Mouse (Mus musculus) erythroid progenitor cell, adult 5-6 weeks (primary cell): ENCODE results near the gene Mxra7. TPM values are rescaled to one million over a fixed set of nuclear protein-coding genes. Genes with fewer than 3 reads are reported as not detected.
A peak's percentile ranks its signal among the peaks of the same experiment; 100 is the strongest.
"Not testable (repeated sequence)": the region's sequence is repeated elsewhere in the genome, so short reads cannot be mapped to it uniquely, and the experiment has no call there.

ENCODE experiments used
- ATAC-seq: replicated peaks from 2 replicates; pipeline ENCODE4 v1.8.0; 2016; ENCODE audit warnings: moderate number of reproducible peaks, mild to moderate bottlenecking, moderate TSS enrichment, inconsistent platforms; ENCODE audit not compliant: poor library complexity, low FRiP score, severe bottlenecking
- total RNA-seq, 2 experiments: library from RNA; stranded (forward) in 1 of 2; stranded (reverse) in 1 of 2; fragments of 150-400 nt in 1 of 2; fragments of 186-747, 209-891 nt in 1 of 2; gene quantifications; 2 replicates each; pipeline versions ENCODE4 v1.2.3 to v1.2.4; 2015 to 2017; ENCODE audit warnings: low replicate concordance in 2 of 2

Mxra7 gene
- total RNA-seq (2015; ENCODE audit: low replicate concordance) (not detected in 2 replicates), total RNA-seq (2017; ENCODE audit: low replicate concordance) (0.13 TPM in 1 of 2 replicates, not detected in the other)

- ATAC-seq = no peak
Measured at GRCm38 (mm10) chr11:116827534-116828165, at the start of gene Mxra7. Mxra7 (minus strand) TSS chr11:116828046.

GRCm38 (mm10) chr11:116873987-116874386 is 46.1 kb upstream of the Mxra7 start:
- ATAC-seq = no peak

DNA sequence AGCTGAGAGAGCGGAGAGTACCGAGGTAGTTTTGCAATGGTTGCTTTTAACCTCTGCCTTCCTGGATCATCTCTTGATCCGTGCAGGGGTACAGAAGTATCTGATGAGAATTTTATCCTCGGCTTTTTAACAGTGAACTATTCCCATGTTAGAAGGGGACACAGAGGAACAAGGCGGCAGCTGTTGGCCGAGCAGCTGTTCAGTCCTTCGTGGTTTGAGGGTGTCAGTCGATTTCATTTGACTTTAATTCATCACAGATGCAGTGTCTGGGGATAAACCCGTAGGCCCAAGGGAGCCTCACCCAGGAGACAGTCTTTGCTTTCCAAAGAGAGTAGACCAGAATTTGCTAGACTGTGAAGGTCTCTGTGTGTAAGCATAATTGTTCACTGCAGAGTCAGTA is 43.7 kb upstream of the Mxra7 start:
- no peak for ATAC-seq

GRCm38 (mm10) chr11:116869641-116870040 is 41.8 kb upstream of the Mxra7 start:
- ATAC-seq = no peak

- no peak for ATAC-seq
Measured at GRCm38 (mm10) chr11:116869223-116869622, 41.4 kb upstream of the Mxra7 start.

DNA sequence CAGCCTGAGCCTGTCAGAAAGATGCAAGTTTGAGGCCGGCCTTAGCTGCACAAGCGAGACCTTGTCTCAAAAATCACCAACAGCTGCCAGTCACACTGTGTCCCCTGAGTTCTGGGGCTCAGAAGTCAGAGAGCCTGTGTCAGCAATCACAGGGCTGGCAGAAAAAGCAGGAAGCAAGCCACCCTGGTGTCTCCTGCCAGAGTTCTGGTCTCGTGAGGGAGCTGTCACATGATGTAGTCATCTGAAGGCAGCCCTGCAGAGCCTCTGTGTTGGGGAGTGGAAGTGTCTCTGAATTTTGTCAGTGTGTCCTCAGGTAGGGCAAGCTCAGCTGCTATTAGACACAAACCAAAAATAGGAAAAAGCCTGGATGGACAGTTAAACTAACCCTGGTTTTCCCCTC is 40.3 kb upstream of the Mxra7 start:
- ATAC-seq = no peak

DNA sequence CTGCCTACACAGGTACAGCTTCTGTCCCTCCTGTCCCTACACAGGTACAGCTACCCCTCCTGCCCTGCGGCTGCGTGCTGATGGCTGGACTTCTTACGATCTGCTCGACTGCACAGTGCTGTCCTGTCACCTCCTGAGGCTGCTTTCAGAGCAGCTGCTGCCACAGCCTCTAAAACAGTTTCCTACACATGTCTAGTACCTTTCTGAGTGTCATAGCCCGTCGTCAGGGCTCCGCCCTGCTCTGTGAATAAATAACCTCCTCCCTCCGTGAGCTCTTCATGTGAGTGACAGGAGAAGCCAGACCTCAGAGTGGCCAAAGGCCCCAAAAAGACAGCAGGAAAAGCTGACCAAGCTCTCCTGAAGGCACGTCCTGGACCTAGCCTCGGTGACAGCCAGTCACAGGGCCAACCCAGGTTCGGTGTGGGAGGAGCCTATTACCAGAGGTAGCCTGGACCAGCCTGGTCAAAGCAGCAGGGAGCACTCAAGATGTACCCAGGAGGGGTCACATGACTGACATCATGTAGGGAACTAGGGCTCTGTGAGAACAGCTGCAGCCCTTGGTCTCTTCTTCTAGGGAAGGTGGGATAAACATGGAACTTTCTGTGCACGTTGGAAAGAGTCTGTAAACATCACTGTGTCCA is 38.2 kb upstream of the Mxra7 start:
- ATAC-seq = no peak

DNA sequence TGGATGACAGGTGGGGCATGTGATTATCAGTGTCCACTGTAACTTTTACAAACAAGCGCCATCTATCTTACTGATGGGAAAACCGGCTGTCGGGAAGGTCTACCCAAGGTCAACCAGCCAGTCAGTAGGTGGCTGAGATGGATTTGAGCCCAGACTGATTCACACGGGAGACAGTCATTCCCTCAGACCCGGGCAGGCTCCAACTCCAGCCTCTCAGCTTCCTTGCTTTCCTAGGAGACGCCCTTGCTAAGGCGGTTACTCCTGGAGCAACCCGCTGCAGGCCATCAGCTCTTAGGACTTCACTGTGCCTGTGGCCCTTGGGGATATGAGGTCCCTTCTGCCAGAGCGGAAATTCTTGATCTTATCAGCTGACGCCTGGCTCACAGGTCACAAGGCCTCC is 36.6 kb upstream of the Mxra7 start:
- no peak for ATAC-seq

GRCm38 (mm10) chr11:116857183-116857850 is 29.5 kb upstream of the Mxra7 start:
- ATAC-seq = no peak

GRCm38 (mm10) chr11:116854279-116854678 is 26.4 kb upstream of the Mxra7 start:
- ATAC-seq = no peak

- peak; percentile 86 for ATAC-seq
Measured at GRCm38 (mm10) chr11:116853512-116853928, 25.7 kb upstream of the Mxra7 start.

DNA sequence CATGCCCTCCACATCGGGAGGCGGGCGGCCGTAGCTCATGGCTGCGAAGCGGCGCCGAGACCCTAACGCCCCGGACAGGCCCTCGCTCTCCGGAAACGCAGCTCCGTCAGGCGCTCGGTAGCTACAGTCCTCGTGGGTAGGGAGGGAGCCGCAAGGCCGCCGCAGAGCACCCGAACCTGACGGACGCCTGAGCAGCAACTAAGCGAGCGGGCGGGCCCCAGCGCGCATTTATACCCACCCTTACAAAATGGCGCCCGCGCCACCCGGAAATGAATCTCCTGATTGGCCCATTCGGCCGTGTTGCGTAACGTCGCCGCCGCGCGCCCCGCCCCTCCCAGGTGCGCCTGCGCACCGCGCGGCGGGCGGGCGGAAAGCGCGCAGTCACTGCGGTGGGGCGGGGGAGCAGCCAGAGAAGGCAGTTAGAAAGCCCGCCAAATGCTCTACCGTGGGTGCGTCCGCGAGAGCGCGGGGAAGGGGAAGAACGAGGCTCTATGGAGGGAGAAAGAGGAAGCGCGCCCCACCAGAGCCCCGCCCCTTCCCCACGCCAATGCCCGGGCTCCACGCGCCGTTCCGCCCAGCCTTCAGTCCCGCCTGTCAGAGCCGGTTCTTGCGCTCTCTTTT is 25.2 kb upstream of the Mxra7 start, which contains the start of gene Srsf2:
Gene Srsf2, minus strand, starts transcription at position 204 of the 621 bp plus-strand sequence.
- ATAC-seq = peak; percentile 69

GRCm38 (mm10) chr11:116852291-116852890 is 24.5 kb upstream of the Mxra7 start, which contains the start of gene Mfsd11:
Mfsd11 (plus strand) TSS chr11:116852440.
- ATAC-seq = peak; percentile 48

DNA sequence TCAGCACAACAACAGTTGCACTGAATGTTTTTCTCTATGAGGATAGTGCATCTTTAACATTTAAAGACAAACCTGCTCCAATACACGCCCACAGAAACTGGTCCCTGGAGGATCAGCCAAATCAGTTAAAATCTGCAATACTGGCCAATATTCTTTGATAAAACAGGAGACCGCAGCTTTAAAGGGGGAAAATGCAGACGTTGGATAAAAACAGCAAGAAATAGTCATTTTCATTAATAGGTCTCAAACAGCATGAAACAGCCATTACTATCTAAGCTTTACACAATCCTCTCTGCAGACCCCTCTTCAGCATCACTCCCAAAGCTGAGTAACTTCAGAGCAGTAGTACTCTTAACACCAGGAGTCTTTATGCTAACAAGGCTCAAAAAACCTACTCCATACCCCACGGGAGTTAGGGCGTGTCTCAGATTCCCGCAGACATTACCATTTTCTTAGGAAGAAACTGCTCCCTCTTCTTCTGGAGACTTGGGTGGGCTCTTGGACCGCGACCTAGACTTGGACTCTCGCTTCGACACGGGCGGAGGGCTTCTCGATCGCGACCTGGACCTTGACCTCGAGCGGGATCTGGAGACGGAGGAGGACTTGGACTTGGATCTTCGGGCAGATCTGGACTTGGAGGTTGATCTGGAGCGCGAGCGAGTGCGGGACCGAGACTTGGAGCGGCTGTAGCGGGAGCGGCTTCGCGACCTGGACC is 23.9 kb upstream of the Mxra7 start:
- ATAC-seq = no peak

GRCm38 (mm10) chr11:116850833-116851477 is 23.1 kb upstream of the Mxra7 start:
- no peak for ATAC-seq

GRCm38 (mm10) chr11:116850085-116850484 is 22.2 kb upstream of the Mxra7 start:
- ATAC-seq = no peak

GRCm38 (mm10) chr11:116849587-116849986 is 21.7 kb upstream of the Mxra7 start:
- no peak for ATAC-seq

DNA sequence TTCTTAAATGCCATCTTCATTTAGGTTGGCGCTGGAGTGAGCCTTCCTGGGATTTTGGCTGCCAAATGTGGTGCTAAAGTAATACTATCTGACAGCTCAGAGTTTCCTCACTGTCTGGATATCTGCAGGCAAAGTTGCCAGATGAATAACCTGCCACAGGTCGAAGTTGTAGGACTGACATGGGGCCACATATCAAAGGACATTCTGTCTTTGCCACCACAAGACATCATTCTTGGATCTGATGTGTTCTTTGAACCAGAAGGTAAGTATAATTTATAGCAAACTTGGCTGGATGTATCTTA is 21.0 kb upstream of the Mxra7 start:
- ATAC-seq = not testable (repeated sequence)
